Mouse (Mus musculus): ENCODE measurements at regions not wholly inside any gene's neighbourhood (a gene's known extent, or its start where the extent isn't known, plus 50 kb on each side); places are given as distances from the start of the nearest gene placed in this dataset.

GRCm38 (mm10) chr10:38269136-38269535, 552.4 kb downstream of the Rfpl4b start:
- peak; percentile 31 for DNase-seq (ENCODE audit: low read depth, low spot score)

GRCm38 (mm10) chr10:38265564-38265963, 556.0 kb downstream of the Rfpl4b start:
- no peak for DNase-seq (ENCODE audit: low read depth, low spot score)

GRCm38 (mm10) chr10:38246821-38247220, 574.8 kb downstream of the Rfpl4b start:
- DNase-seq (ENCODE audit: low read depth, low spot score): no peak
